Mouse (Mus musculus): Measurements from ENCODE around the gene Spats2l. TPM values are rescaled to one million over a fixed set of nuclear protein-coding genes. Genes with fewer than 3 reads are reported as not detected.

Spats2l gene
- polyA plus RNA-seq, 1 experiment from 2014 or later: 52.4 TPM

GRCm38 (mm10) chr1:57800846-57801245 lies 26.9 kb downstream of the Spats2l start:
- 82% methylated on average over 6 of the region's 6 CpGs for WGBS
- no peak for ATAC-seq (replicated peaks; ENCODE audit: insufficient number of reproducible peaks, low FRiP score, low TSS enrichment, low read depth)

GRCm38 (mm10) chr1:57806126-57806525 lies 32.2 kb downstream of the Spats2l start:
- no peaks in the 10 kb centered on the region for H3K27me3 ChIP-seq (ENCODE audit: control insufficient read depth, insufficient read depth, low read length)
- no peak overlapping the region for H3K4me2 ChIP-seq (ENCODE audit: low read depth, low read length)
- DNase-seq (ENCODE audit: low spot score) (no peak), ATAC-seq (replicated peaks; ENCODE audit: insufficient number of reproducible peaks, low FRiP score, low TSS enrichment, low read depth) (no peak)
- no peaks in the 10 kb centered on the region for H3K4me1 ChIP-seq (ENCODE audit: control insufficient read depth, insufficient read depth, low read length)
- H3K27ac ChIP-seq (replicated peaks; ENCODE audit: low read depth, low read length): no peak overlapping the region
- H3K9ac ChIP-seq (replicated peaks; ENCODE audit: low read length): no peak overlapping the region
- no peak overlapping the region for H3K4me3 ChIP-seq (ENCODE audit: low read depth, low read length)
- H3K36me3 ChIP-seq (replicated peaks; ENCODE audit: control insufficient read depth, insufficient read depth, low read depth, low read length): no peaks in the 10 kb centered on the region
- no peaks in the 10 kb centered on the region for H3K9me3 ChIP-seq (replicated peaks; ENCODE audit: control insufficient read depth, low read length)
- WGBS: 80% methylated on average over 3 of the region's 3 CpGs

More at GRCm38 (mm10) chr1:57800846-57801245, 26.9 kb downstream of the Spats2l start:
- H3K4me2 ChIP-seq (ENCODE audit: low read depth, low read length): no peak overlapping the region
- no peak overlapping the region for H3K27ac ChIP-seq (replicated peaks; ENCODE audit: low read depth, low read length)
- no peak for DNase-seq (ENCODE audit: low spot score)
- H3K9me3 ChIP-seq (replicated peaks; ENCODE audit: control insufficient read depth, low read length): no peaks in the 10 kb centered on the region
- no peaks in the 10 kb centered on the region for H3K27me3 ChIP-seq (ENCODE audit: control insufficient read depth, insufficient read depth, low read length)
- H3K36me3 ChIP-seq (replicated peaks; ENCODE audit: control insufficient read depth, insufficient read depth, low read depth, low read length): no peaks in the 10 kb centered on the region
- no peak overlapping the region for H3K4me3 ChIP-seq (ENCODE audit: low read depth, low read length)
- H3K4me1 ChIP-seq (ENCODE audit: control insufficient read depth, insufficient read depth, low read length): no peaks in the 10 kb centered on the region
- H3K9ac ChIP-seq (replicated peaks; ENCODE audit: low read length): no peak overlapping the region

DNA sequence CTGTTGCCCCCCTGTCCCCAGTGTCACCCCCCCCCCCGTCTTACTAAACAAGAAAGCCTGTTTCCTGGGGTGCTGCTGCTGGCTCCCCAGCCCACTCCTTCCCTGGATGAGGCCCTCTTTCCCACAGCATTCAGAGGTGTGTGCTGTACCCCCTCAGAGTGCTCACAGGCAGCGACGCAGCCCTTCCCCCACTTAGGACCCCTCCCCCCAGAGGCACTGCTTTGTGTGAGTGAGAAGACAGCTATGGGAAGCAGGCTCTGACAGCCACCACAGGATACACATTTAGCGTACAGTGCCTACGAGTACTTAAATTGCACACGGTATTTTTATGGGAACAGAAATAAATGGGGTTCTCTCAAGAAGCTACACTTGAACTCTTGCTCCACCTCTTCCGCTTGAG lies 33.9 kb downstream of the Spats2l start:
- DNase-seq (ENCODE audit: low spot score): no peak
- no peak overlapping the region for H3K4me3 ChIP-seq (ENCODE audit: low read depth, low read length)
- ATAC-seq (replicated peaks; ENCODE audit: insufficient number of reproducible peaks, low FRiP score, low TSS enrichment, low read depth): peak; percentile 62; the same call in 1 of the 2 replicates
- no peaks in the 10 kb centered on the region for H3K9me3 ChIP-seq (replicated peaks; ENCODE audit: control insufficient read depth, low read length)
- no peak overlapping the region for H3K27ac ChIP-seq (replicated peaks; ENCODE audit: low read depth, low read length)
- H3K27me3 ChIP-seq (ENCODE audit: control insufficient read depth, insufficient read depth, low read length): no peaks in the 10 kb centered on the region
- peak overlapping the region; percentile 9; the same call in 1 of the 2 replicates for H3K9ac ChIP-seq (replicated peaks; ENCODE audit: low read length)
- no peak overlapping the region for H3K4me2 ChIP-seq (ENCODE audit: low read depth, low read length)
- no peaks in the 10 kb centered on the region for H3K36me3 ChIP-seq (replicated peaks; ENCODE audit: control insufficient read depth, insufficient read depth, low read depth, low read length)
- no peaks in the 10 kb centered on the region for H3K4me1 ChIP-seq (ENCODE audit: control insufficient read depth, insufficient read depth, low read length)
- 46% methylated on average over 7 of the region's 7 CpGs for WGBS

GRCm38 (mm10) chr1:57810221-57810620 lies 36.3 kb downstream of the Spats2l start:
- Histone ChIP-seq H3K4me2 (ENCODE audit: low read depth, low read length) (no peak overlapping the region), H3K9me3 (replicated peaks; ENCODE audit: control insufficient read depth, low read length) (no peaks in the 10 kb centered on the region), H3K4me3 (ENCODE audit: low read depth, low read length) (no peak overlapping the region), H3K27ac (replicated peaks; ENCODE audit: low read depth, low read length) (no peak overlapping the region), H3K27me3 (ENCODE audit: control insufficient read depth, insufficient read depth, low read length) (no peaks in the 10 kb centered on the region), H3K9ac (replicated peaks; ENCODE audit: low read length) (no peak overlapping the region), H3K36me3 (replicated peaks; ENCODE audit: control insufficient read depth, insufficient read depth, low read depth, low read length) (no peaks in the 10 kb centered on the region), H3K4me1 (ENCODE audit: control insufficient read depth, insufficient read depth, low read length) (no peaks in the 10 kb centered on the region)
- DNase-seq (ENCODE audit: low spot score): no peak
- no peak for ATAC-seq (replicated peaks; ENCODE audit: insufficient number of reproducible peaks, low FRiP score, low TSS enrichment, low read depth)
- 50% methylated on average over 4 of the region's 4 CpGs for WGBS

- Histone ChIP-seq H3K9ac (replicated peaks; ENCODE audit: low read length) (no peak overlapping the region), H3K27ac (replicated peaks; ENCODE audit: low read depth, low read length) (no peak overlapping the region), H3K4me2 (ENCODE audit: low read depth, low read length) (no peak overlapping the region), H3K27me3 (ENCODE audit: control insufficient read depth, insufficient read depth, low read length) (no peaks in the 10 kb centered on the region), H3K4me1 (ENCODE audit: control insufficient read depth, insufficient read depth, low read length) (no peaks in the 10 kb centered on the region), H3K36me3 (replicated peaks; ENCODE audit: control insufficient read depth, insufficient read depth, low read depth, low read length) (no peaks in the 10 kb centered on the region), H3K9me3 (replicated peaks; ENCODE audit: control insufficient read depth, low read length) (no peaks in the 10 kb centered on the region), H3K4me3 (ENCODE audit: low read depth, low read length) (no peak overlapping the region)
- DNase-seq (ENCODE audit: low spot score) (no peak), ATAC-seq (replicated peaks; ENCODE audit: insufficient number of reproducible peaks, low FRiP score, low TSS enrichment, low read depth) (no peak)
- WGBS: 67% methylated on average over 2 of the region's 2 CpGs
These were observed 43.1 kb downstream of the Spats2l start for GRCm38 (mm10) chr1:57817103-57817502.

DNA sequence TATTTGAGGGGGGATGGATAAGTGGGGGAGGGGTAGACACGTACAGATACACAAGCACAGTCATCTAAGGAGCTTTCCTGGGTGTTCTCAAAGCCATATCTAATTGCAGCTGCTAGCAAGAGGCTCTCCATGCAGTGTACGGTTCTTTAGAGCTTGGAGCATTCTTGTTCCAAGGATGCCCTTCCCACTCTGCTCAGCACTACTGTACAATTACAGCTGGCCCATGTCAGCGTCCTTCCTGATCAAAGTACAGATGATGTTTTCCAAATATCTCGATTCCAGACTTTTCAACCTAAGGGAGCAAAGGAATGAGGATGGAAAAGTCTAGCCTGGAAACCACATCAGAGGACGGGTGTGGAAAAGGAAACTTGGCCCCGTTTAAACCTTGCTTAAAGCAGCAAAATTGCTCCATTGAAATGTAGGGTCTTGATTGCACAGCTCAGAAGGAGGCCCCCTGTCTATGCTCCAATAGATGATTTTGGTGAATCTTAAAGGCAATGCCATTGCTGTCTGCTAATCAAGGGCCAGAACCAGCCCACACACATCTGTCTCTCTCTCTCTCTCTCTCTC lies 46.6 kb downstream of the Spats2l start:
- no peaks in the 10 kb centered on the region for H3K36me3 ChIP-seq (replicated peaks; ENCODE audit: control insufficient read depth, insufficient read depth, low read depth, low read length)
- 60% methylated on average over 6 of the region's 6 CpGs for WGBS
- no peak overlapping the region for H3K9ac ChIP-seq (replicated peaks; ENCODE audit: low read length)
- H3K4me2 ChIP-seq (ENCODE audit: low read depth, low read length): no peak overlapping the region
- H3K4me1 ChIP-seq (ENCODE audit: control insufficient read depth, insufficient read depth, low read length): no peaks in the 10 kb centered on the region
- no peak overlapping the region for H3K27ac ChIP-seq (replicated peaks; ENCODE audit: low read depth, low read length)
- no peak for ATAC-seq (replicated peaks; ENCODE audit: insufficient number of reproducible peaks, low FRiP score, low TSS enrichment, low read depth)
- H3K27me3 ChIP-seq (ENCODE audit: control insufficient read depth, insufficient read depth, low read length): no peaks in the 10 kb centered on the region
- H3K9me3 ChIP-seq (replicated peaks; ENCODE audit: control insufficient read depth, low read length): no peaks in the 10 kb centered on the region
- no peak overlapping the region for H3K4me3 ChIP-seq (ENCODE audit: low read depth, low read length)
- DNase-seq (ENCODE audit: low spot score): no peak

DNA sequence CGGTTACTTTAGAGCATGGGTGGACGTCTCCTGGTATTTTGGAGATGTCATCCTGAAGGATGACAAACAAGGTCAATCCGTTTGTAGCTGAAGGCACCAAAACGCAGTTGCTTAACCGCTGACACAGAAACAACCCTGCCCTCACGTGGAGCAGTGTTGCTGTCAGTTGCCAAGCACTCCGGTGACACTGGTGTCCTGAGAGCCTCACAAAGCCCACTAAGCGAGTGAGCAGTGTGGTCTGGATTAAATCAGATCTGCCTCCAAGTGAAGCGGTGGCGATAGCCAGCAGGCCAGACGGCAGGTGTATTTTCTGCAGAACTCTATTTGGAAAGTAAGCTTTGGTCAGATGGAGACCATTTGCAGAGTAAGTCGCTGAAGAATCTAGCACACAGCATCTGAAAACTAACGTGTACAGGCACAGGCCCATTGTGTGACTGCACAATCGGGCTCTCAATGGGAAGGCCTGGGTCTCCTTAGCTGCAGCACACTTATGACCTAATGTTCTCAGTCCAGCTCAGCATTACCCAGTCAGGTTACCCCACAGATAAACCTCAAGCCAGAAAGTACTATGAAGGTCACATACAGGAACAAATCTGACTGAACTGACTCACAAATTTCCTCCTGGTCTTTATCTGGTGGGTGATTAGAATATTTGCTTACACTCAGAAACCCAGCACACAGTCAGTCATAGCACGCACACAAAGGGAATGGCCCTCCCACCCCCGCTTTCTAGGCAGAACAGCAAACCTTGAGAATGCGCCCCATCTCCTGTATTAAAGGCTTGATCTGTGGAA lies 51.2 kb downstream of the Spats2l start:
- Histone ChIP-seq H3K27me3 (ENCODE audit: control insufficient read depth, insufficient read depth, low read length) (no peaks in the 10 kb centered on the region), H3K27ac (replicated peaks; ENCODE audit: low read depth, low read length) (no peak overlapping the region), H3K36me3 (replicated peaks; ENCODE audit: control insufficient read depth, insufficient read depth, low read depth, low read length) (no peaks in the 10 kb centered on the region), H3K4me3 (ENCODE audit: low read depth, low read length) (no peak overlapping the region), H3K4me2 (ENCODE audit: low read depth, low read length) (no peak overlapping the region), H3K9me3 (replicated peaks; ENCODE audit: control insufficient read depth, low read length) (no peaks in the 10 kb centered on the region), H3K4me1 (ENCODE audit: control insufficient read depth, insufficient read depth, low read length) (no peaks in the 10 kb centered on the region), H3K9ac (replicated peaks; ENCODE audit: low read length) (no peak overlapping the region; the same call in 1 of the 2 replicates)
- ATAC-seq (replicated peaks; ENCODE audit: insufficient number of reproducible peaks, low FRiP score, low TSS enrichment, low read depth) (no peak), DNase-seq (ENCODE audit: low spot score) (no peak)
- 74% methylated on average over 17 of the region's 17 CpGs for WGBS

GRCm38 (mm10) chr1:57826245-57826644 lies 52.3 kb downstream of the Spats2l start:
- Histone ChIP-seq H3K9ac (replicated peaks; ENCODE audit: low read length) (no peak overlapping the region), H3K4me2 (ENCODE audit: low read depth, low read length) (no peak overlapping the region), H3K27me3 (ENCODE audit: control insufficient read depth, insufficient read depth, low read length) (no peaks in the 10 kb centered on the region), H3K4me3 (ENCODE audit: low read depth, low read length) (no peak overlapping the region), H3K9me3 (replicated peaks; ENCODE audit: control insufficient read depth, low read length) (no peaks in the 10 kb centered on the region), H3K4me1 (ENCODE audit: control insufficient read depth, insufficient read depth, low read length) (no peaks in the 10 kb centered on the region), H3K27ac (replicated peaks; ENCODE audit: low read depth, low read length) (no peak overlapping the region), H3K36me3 (replicated peaks; ENCODE audit: control insufficient read depth, insufficient read depth, low read depth, low read length) (no peaks in the 10 kb centered on the region)
- ATAC-seq (replicated peaks; ENCODE audit: insufficient number of reproducible peaks, low FRiP score, low TSS enrichment, low read depth): peak; percentile 65; the same call in 1 of the 2 replicates
- 88% methylated on average over 9 of the region's 9 CpGs for WGBS
- no peak for DNase-seq (ENCODE audit: low spot score)
